Mouse (Mus musculus): ENCODE results near the gene Lpar6.

The Lpar6 gene

DNA sequence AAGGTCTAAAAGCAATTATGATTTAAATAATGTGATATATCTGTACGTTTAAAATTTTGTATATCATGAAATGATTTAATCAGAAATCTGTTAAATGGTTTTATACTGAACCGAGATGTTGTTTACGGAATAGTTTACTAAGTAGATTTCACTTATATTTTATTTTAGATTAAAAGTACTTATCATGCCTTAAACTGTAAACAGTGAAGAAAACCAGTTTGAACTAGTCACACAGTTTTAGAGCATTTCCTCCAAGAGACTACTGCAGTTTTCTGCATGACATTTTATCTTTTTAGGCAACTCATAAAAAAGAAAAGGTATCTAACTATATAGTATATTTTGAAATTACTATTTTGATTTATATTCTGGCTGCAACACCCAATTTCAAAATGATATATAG, 2.2 kb downstream of the Lpar6 start:
- TF ChIP-seq GATA4 (IDR thresholded peaks at IDR 0.05; ENCODE audit: insufficient replicate concordance, low read length), result no peak

- no peak for TF ChIP-seq GATA4 (IDR thresholded peaks at IDR 0.05; ENCODE audit: insufficient replicate concordance, low read length)
Observed at GRCm38 (mm10) chr14:73244061-73244597, 6.4 kb downstream of the Lpar6 start.

- no peak for TF ChIP-seq GATA4 (IDR thresholded peaks at IDR 0.05; ENCODE audit: insufficient replicate concordance, low read length)
Observed at GRCm38 (mm10) chr14:73250056-73250455, 12.4 kb downstream of the Lpar6 start.

GRCm38 (mm10) chr14:73252276-73252675, 14.6 kb downstream of the Lpar6 start:
- TF ChIP-seq GATA4 (IDR thresholded peaks at IDR 0.05; ENCODE audit: insufficient replicate concordance, low read length), result no peak

DNA sequence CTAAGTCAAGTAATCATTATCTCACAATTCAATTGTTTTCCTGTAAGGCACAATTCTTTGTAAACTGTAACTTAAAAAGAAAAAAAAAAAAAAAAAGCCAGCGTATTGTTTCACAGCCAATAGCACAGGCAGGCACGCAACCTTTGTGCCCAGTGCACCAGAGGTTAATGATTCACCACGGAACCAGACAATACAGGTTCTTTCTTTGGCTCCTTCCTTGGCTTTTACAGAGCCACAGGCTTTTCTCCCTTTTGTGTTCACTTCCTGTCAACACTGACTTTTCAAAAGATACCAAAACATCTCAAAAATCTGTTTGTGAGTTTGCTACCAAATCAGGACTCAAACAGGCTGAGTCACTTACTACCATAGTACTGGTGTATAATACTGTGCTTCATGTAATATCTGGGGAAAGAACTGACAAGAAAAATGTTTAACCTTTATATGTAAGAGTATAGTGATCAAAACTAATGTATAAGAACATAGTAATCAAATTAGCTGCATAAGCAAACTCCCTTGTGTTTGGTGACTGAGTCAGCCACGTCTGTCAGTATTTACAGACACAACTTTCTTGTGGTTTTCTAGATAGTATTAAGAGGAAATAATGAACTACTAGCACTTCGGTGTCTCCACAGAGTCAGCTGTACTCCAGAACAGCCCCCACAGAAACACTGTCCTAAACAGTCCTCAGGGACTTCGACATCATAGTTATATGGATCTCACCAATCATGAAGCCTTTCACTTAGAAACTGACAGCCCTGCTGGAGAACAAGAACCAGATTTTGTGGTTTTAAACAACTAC, 16.0 kb downstream of the Lpar6 start:
- TF ChIP-seq GATA4 (IDR thresholded peaks at IDR 0.05; ENCODE audit: insufficient replicate concordance, low read length), result no peak

DNA sequence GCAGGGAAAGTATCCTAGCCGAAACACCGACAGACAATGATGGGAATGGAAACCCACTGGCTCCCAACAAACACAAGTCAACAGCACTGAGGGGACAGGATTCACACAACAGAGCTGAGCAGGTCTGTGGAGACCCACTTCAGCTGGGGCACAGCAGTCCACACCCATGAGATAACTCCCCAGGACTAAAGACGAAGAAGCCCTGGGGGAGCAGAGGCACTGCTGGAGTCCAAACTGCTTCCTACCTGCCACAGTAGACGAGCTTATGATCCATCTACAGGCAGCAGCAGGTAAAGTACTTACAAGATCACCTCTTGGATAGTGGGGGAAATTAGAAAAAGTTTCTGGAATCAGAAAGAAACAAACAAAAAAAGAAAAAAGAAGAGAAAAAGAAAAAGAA, 16.7 kb downstream of the Lpar6 start:
- TF ChIP-seq GATA4 (IDR thresholded peaks at IDR 0.05; ENCODE audit: insufficient replicate concordance, low read length), result no peak

- TF ChIP-seq GATA4 (IDR thresholded peaks at IDR 0.05; ENCODE audit: insufficient replicate concordance, low read length), result no peak
Observed at GRCm38 (mm10) chr14:73255426-73255970, 17.8 kb downstream of the Lpar6 start.

- no peak for TF ChIP-seq GATA4 (IDR thresholded peaks at IDR 0.05; ENCODE audit: insufficient replicate concordance, low read length)
Observed at GRCm38 (mm10) chr14:73257348-73257747, 19.7 kb downstream of the Lpar6 start.

DNA sequence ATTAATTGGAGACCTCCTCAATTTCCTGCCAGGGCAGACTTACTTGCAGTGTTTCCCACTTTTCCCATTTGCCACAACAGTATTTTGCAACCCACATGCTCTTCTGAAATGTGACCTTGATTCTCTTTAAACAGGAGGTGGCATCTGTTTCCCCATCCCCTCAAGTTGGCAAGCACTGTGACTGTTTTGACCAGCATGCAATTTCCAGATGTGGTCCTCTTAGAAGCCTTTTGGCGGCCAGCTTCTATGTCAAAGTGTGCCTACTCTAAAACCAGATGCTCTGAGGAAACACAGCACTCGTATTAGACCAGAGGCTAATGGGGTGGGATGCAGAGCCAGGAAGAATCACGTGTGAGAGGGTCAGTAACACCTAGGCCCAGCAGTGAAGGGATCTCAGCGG, 20.5 kb downstream of the Lpar6 start:
- TF ChIP-seq GATA4 (IDR thresholded peaks at IDR 0.05; ENCODE audit: insufficient replicate concordance, low read length), result no peak

- TF ChIP-seq GATA4 (IDR thresholded peaks at IDR 0.05; ENCODE audit: insufficient replicate concordance, low read length), result no peak
Observed at GRCm38 (mm10) chr14:73262210-73262609, 24.5 kb downstream of the Lpar6 start.

DNA sequence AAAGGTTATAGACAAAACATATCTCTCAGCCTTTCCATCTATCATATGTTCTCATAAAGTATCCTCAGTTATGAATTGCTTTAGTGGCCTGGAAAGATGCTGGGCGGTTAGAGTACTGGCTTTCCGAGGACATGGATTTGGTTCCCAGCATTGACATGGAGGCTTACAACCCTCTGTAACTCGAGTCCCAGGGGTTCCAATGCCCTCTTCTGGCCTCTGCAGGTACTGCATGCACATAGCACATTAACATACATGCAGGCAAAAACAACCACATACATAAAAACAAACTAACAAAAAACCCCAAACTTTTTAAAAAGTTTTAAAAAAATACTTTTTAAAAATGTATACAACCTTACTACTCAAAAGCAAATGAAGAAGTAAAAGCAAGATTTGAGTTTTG, 28.5 kb downstream of the Lpar6 start:
- no peak for TF ChIP-seq GATA4 (IDR thresholded peaks at IDR 0.05; ENCODE audit: insufficient replicate concordance, low read length)

DNA sequence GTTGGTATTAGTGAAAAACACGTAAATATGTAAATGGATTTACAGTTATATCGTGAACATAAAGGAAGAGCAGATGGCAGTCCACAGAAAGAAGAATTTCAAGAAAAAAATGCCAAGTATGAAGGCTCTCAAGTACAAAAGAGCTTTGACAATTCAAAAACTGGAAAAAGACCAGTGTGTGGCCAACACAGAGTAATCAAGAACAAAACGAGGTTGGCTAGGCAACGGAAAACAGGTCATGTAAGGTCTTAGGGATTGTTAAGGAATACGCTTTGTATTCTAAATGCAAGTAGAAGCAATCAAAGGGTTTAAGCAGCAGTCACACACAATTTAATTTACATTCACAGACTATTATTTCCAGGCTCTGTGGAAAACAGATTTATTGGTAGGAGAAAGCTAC, 34.1 kb downstream of the Lpar6 start:
- no peak for TF ChIP-seq GATA4 (IDR thresholded peaks at IDR 0.05; ENCODE audit: insufficient replicate concordance, low read length)

DNA sequence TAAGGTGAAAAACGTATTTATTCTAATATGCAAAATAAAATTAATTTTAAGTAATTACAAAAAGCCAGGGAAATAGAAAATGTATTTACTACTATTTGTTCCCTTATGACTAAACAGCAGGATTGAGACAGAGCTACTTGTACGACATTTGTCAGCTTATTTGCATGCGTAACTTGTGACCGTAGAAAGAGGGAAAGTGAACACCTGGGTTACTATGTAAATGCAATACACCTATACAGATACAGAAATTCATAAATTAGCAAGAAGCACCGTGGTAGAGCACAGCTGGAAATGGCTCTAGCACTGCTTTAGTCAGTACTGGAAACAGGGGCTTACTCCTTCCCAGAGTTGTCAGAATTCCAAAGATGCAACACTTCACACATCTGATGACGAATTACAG, 41.4 kb downstream of the Lpar6 start:
- no peak for TF ChIP-seq GATA4 (IDR thresholded peaks at IDR 0.05; ENCODE audit: insufficient replicate concordance, low read length)

GRCm38 (mm10) chr14:73280996-73281395, 43.3 kb downstream of the Lpar6 start:
- TF ChIP-seq GATA4 (IDR thresholded peaks at IDR 0.05; ENCODE audit: insufficient replicate concordance, low read length), result no peak

DNA sequence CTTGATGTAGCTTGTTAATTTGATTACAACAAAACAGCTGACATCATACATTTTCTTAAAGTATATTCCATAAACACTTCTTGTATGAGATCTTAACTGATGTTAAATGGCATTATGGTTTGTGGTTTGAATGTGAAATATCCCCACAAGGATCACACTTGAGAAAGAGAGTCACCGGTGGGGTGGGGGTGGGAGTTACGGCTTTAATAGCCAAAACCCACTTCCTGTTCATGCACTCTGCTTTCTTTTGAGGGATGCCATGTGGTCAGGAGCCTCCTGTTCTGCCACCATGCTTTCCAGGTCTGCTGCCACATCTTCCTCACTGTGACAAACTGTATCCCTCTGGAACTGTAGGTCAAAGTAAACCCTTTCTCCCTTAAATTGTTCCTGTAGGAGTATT, 52.2 kb downstream of the Lpar6 start:
- TF ChIP-seq GATA4 (IDR thresholded peaks at IDR 0.05; ENCODE audit: insufficient replicate concordance, low read length), result no peak

DNA sequence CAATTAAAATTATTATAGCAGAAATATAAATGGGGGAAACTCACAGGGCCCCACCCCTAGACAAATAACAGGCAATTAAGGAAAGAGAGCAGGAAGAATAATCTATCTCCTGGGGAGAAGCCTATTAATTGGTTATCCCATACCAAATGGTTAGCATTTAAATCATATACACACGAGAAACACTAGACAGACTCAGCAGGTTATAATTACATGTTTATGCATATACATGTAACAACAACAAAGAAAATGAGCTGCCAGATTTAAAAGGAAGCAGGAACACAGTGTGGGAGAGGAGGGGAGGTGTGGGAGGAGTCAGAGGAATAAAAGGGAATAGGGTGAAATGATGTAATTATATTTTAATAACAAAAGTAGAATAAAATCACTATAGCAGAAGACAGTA, 54.7 kb downstream of the Lpar6 start:
- TF ChIP-seq GATA4 (IDR thresholded peaks at IDR 0.05; ENCODE audit: insufficient replicate concordance, low read length), result no peak

All from liver, adult (tissue).